In the genomic region with DNA sequence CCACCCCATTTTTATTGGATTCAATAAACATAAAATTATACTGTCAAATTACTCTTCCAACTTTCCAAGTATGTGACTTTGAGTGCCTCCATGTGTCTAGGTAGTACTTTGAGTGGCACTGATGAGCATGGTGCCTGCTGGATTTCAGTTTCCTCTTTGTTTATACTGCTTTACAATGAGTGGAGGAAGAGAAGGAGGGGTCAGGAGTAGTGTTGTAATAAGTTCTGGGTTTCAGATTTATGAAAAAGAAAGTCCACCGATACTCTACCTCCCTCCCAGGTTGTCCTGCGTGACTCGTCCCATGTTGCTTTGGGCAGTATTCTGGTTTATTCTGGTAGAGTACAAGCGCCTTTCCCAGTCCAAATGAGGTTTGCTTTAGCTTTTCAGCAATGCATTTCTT, we compare ENCODE assay signal across 13 mouse cellular contexts. TPM values are rescaled to one million over a fixed set of nuclear protein-coding genes. Genes with fewer than 3 reads are reported as not detected.
DNase-seq lines count a peak whose midpoint lies in the region; ATAC-seq and TF ChIP-seq lines count a peak whose summit lies in the region.
"Had no signal": no experiment of that assay in that cellular context is flagged by ENCODE, and none has a peak within 500 bp of the region (broad histone marks: within the 10 kb centered on the region; RNA-seq: fewer than 3 reads in every experiment).

No protein-coding gene starts in this region.

- no peak for TF ChIP-seq POLR2A in MEL (IDR thresholded peaks at IDR 0.05; ENCODE audit: control insufficient read depth in 1 of 2, insufficient read depth in 1 of 2, low read depth in 1 of 2, low read length in 2 of 2, poor library complexity in 1 of 2)
- TF ChIP-seq POLR2A in bone marrow macrophage, adult 2 months (IDR thresholded peaks at IDR 0.05; ENCODE audit: borderline replicate concordance, low read depth, low read length), result no peak

- no peak for DNase-seq in liver, embryonic 14.5 days (ENCODE audit: low read depth in 3 of 3, low spot score in 3 of 3)
- DNase-seq in MEL (ENCODE audit: low read depth, low spot score), result peak; percentile 32
- peak; percentile 9 for DNase-seq in lung, postnatal 36 days
- DNase-seq in layer of hippocampus, postnatal 10 days (ENCODE audit: low spot score in 2 of 2), result no peak
- DNase-seq in heart, adult 9 months (ENCODE audit: low spot score in 2 of 2), result no peak
- DNase-seq: cerebellum, adult 2 months; gastrocnemius, postnatal 36 days; kidney, postnatal 25 days; thymus, adult 2 months had no signal

- no peak for ATAC-seq in liver, embryonic 14.5 days (ENCODE audit: insufficient read depth)
- ATAC-seq in liver, embryonic 12.5 days, result no peak
- ATAC-seq: Patski had no signal

- no peak overlapping the region for H3K4me3 ChIP-seq in liver, embryonic 14.5 days (ENCODE audit: insufficient read depth in 1 of 2, low read depth in 2 of 2, low read length in 2 of 2)
- no peak overlapping the region for H3K4me3 ChIP-seq in liver, embryonic 12.5 days
- H3K4me3 ChIP-seq in MEL (ENCODE audit: control insufficient read depth in 1 of 2, insufficient read depth in 1 of 2, low read depth in 2 of 2, low read length in 2 of 2), result no peak overlapping the region
- peak overlapping the region; percentile 43 for H3K4me3 ChIP-seq in bone marrow macrophage, adult 2 months (ENCODE audit: insufficient read depth, low read length)
- H3K4me3 ChIP-seq: embryonic facial prominence, embryonic 15.5 days had no signal

- H3K4me1 ChIP-seq in liver, embryonic 14.5 days (replicated peaks; ENCODE audit: control insufficient read depth in 2 of 2, insufficient read depth in 2 of 2, low read length in 1 of 2), result peaks cover 0 to 3% of the 10 kb centered on the region in 2 experiments; a peak in 2 of 4 replicates
- peaks cover 28% of the 10 kb centered on the region for H3K4me1 ChIP-seq in liver, embryonic 12.5 days
- 0 out of 4 replicates have a peak, but pooled peaks cover 0 to 3% of the 10 kb centered on the region in 2 experiments for H3K4me1 ChIP-seq in MEL (ENCODE audit: control insufficient read depth in 1 of 2, insufficient read depth in 2 of 2, low read length in 2 of 2)
- H3K4me1 ChIP-seq in bone marrow macrophage, adult 2 months (ENCODE audit: control insufficient read depth, insufficient read depth, low read length), result peaks cover 34% of the 10 kb centered on the region

- H3K9me3 ChIP-seq in liver, embryonic 14.5 days (ENCODE audit: control insufficient read depth, low read length), result no peaks in the 10 kb centered on the region
- no peaks in the 10 kb centered on the region for H3K9me3 ChIP-seq in liver, embryonic 12.5 days (replicated peaks)
- no peaks in the 10 kb centered on the region for H3K9me3 ChIP-seq in MEL (replicated peaks; ENCODE audit: insufficient read depth, low read length)
- H3K9me3 ChIP-seq: embryonic facial prominence, embryonic 15.5 days had no signal

- TF ChIP-seq EP300 in liver, embryonic 14.5 days (IDR thresholded peaks at IDR 0.05; ENCODE audit: low read depth), result no peak
- TF ChIP-seq EP300 in MEL (IDR thresholded peaks at IDR 0.05; ENCODE audit: low read depth in 1 of 2, low read length in 2 of 2), result no peak

- TF ChIP-seq RAD21 in MEL (IDR thresholded peaks at IDR 0.05; ENCODE audit: low read depth, low read length), result no peak

- H3K36me3 ChIP-seq in liver, embryonic 14.5 days (replicated peaks; ENCODE audit: control insufficient read depth, insufficient read depth, low read depth), result no peaks in the 10 kb centered on the region
- H3K36me3 ChIP-seq in liver, embryonic 12.5 days, result peaks cover 3% of the 10 kb centered on the region; the same call in 1 of the 2 replicates
- peaks cover 0 to 7% of the 10 kb centered on the region in 2 experiments; a peak in 2 of 4 replicates for H3K36me3 ChIP-seq in MEL (ENCODE audit: control insufficient read depth in 1 of 2, insufficient read depth in 2 of 2, low read length in 2 of 2)
- H3K36me3 ChIP-seq: embryonic facial prominence, embryonic 15.5 days had no signal

- WGBS in liver, embryonic 14.5 days (ENCODE audit: insufficient replicate concordance), result 49% methylated on average over 4 of the region's 4 CpGs
- 61% methylated on average over 4 of the region's 4 CpGs for WGBS in liver, embryonic 12.5 days (ENCODE audit: insufficient replicate concordance)

- H3K27me3 ChIP-seq in liver, embryonic 14.5 days (ENCODE audit: control insufficient read depth, insufficient read depth, low read length), result no peaks in the 10 kb centered on the region
- no peaks in the 10 kb centered on the region for H3K27me3 ChIP-seq in liver, embryonic 12.5 days (replicated peaks)
- H3K27me3 ChIP-seq in MEL (ENCODE audit: control insufficient read depth in 1 of 2, insufficient read depth in 2 of 2, low read length in 2 of 2), result no peaks in the 10 kb centered on the region
- H3K27me3 ChIP-seq: embryonic facial prominence, embryonic 15.5 days; Patski had no signal

- no peak for TF ChIP-seq CTCF in liver, embryonic 14.5 days (IDR thresholded peaks at IDR 0.05; ENCODE audit: low read depth)
- no peak for TF ChIP-seq CTCF in MEL (IDR thresholded peaks at IDR 0.05 in 2 of 3, conservative IDR thresholded peaks at IDR 0.05 in 1 of 3; ENCODE audit: control insufficient read depth in 1 of 3, insufficient read depth in 1 of 3, low read depth in 2 of 3, low read length in 3 of 3, poor library complexity in 1 of 3, severe bottlenecking in 1 of 3)
- no peak for TF ChIP-seq CTCF in bone marrow macrophage, adult 2 months (IDR thresholded peaks at IDR 0.05; ENCODE audit: low read depth, low read length)

- no peak overlapping the region for H3K9ac ChIP-seq in liver, embryonic 14.5 days (replicated peaks)
- no peak overlapping the region for H3K9ac ChIP-seq in liver, embryonic 12.5 days
- H3K9ac ChIP-seq in MEL (ENCODE audit: control insufficient read depth, low read depth, low read length, poor library complexity, severe bottlenecking), result no peak overlapping the region
- H3K9ac ChIP-seq: embryonic facial prominence, embryonic 15.5 days had no signal

- peak overlapping the region; percentile 51; the same call in 1 of the 2 replicates for H3K4me2 ChIP-seq in liver, embryonic 14.5 days (ENCODE audit: low read depth)
- no peak overlapping the region for H3K4me2 ChIP-seq in liver, embryonic 12.5 days
- H3K4me2 ChIP-seq: embryonic facial prominence, embryonic 15.5 days had no signal

- no peak overlapping the region for H3K27ac ChIP-seq in liver, embryonic 14.5 days
- no peak overlapping the region for H3K27ac ChIP-seq in liver, embryonic 12.5 days
- no peak overlapping the region for H3K27ac ChIP-seq in MEL (ENCODE audit: control insufficient read depth, low read depth, low read length)
- H3K27ac ChIP-seq in bone marrow macrophage, adult 2 months (ENCODE audit: insufficient read depth, low read depth, low read length), result peak overlapping the region; percentile 81
- H3K27ac ChIP-seq: embryonic facial prominence, embryonic 15.5 days had no signal

- H3K79me2 ChIP-seq in MEL (ENCODE audit: control insufficient read depth, insufficient read depth, low read length, poor library complexity), result peaks cover 24% of the 10 kb centered on the region

TF ChIP-seq in MEL, 35 proteins besides CTCF, POLR2A, EP300 and RAD21:
- TF ChIP-seq KAT2A (conservative IDR thresholded peaks at IDR 0.05; ENCODE audit: low read depth, low read length) (no peak), MYC (IDR thresholded peaks at IDR 0.05; ENCODE audit: low read depth, low read length) (no peak), TCF12 (IDR thresholded peaks at IDR 0.05; ENCODE audit: low read depth, low read length) (no peak), MXI1 (IDR thresholded peaks at IDR 0.05; ENCODE audit: low read depth, low read length) (no peak; the same call in 1 of the 2 replicates), USF2 (IDR thresholded peaks at IDR 0.05; ENCODE audit: borderline replicate concordance in 1 of 2, insufficient read depth in 1 of 2, low read depth in 1 of 2, low read length in 2 of 2) (no peak), ZKSCAN1 (IDR thresholded peaks at IDR 0.05; ENCODE audit: low read depth, low read length) (no peak), POLR2AphosphoS5 (IDR thresholded peaks at IDR 0.05; ENCODE audit: borderline replicate concordance, low read depth, low read length) (no peak), HCFC1 (IDR thresholded peaks at IDR 0.05; ENCODE audit: low read depth, low read length) (no peak), ZC3H11A (IDR thresholded peaks at IDR 0.05; ENCODE audit: low read depth, low read length) (no peak), TBP (IDR thresholded peaks at IDR 0.05; ENCODE audit: low read depth, low read length) (no peak), MEF2A (IDR thresholded peaks at IDR 0.05; ENCODE audit: extremely low read depth, insufficient replicate concordance, low read depth, low read length, poor library complexity, severe bottlenecking) (no peak)

RNA-seq across cellular contexts. Expression of a gene that starts 22.7 kb away (rescaled TPM):
- polyA plus RNA-seq in liver, embryonic 14.5 days (2012; rRNA removed), result 10.5 and 16.8 TPM in 2 replicates
- 16.1 and 17.9 TPM in 2 replicates for polyA plus RNA-seq in liver, embryonic 14.5 days (2014; fragmentation: Nextera tagmentation; extraction: Ambion mirVana)
- polyA plus RNA-seq in liver, embryonic 12.5 days (2016; fragmentation: Nextera tagmentation; extraction: Ambion mirVana), result 25.9 and 27.1 TPM in 2 replicates
- 36.7 and 42.9 TPM in 2 replicates for total RNA-seq in MEL (2012; rRNA removed)
- 10 to 100 TPM in 1 of 2 experiments, not detected in 1; 74.5 TPM for polyA plus RNA-seq in MEL (2012; ENCODE audit: insufficient read depth in 1 of 2, insufficient read length in 2 of 2, low read depth in 1 of 2, low replicate concordance in 2 of 2, missing spikeins in 1 of 2)
- polyA plus RNA-seq in bone marrow macrophage, adult 2 months (2012; ENCODE audit: insufficient read depth, insufficient read length, missing spikeins), result 73.7 and 77.7 TPM in 2 replicates
- total RNA-seq in layer of hippocampus, postnatal 10 days (2021), result 10 to 100 TPM; 45.4 to 46.2 TPM

Comparison
In these comparisons a context has a peak if more than half of its experiments do, and no peak if none do; other contexts are left out.
1. DNase-seq: peak in MEL (single experiment) and lung, postnatal 36 days (single experiment); none in liver, embryonic 14.5 days (0 of 3), layer of hippocampus, postnatal 10 days (0 of 2) and heart, adult 9 months (0 of 2).